Mouse (Mus musculus): ENCODE results near the gene Ibtk. TPM values are rescaled to one million over a fixed set of nuclear protein-coding genes. Genes with fewer than 3 reads are reported as not detected.
"Not testable (repeated sequence)": the region's sequence is repeated elsewhere in the genome, so short reads cannot be mapped to it uniquely, and the experiment has no call there.

The Ibtk gene
- 10 to 100 TPM; 35.6 to 37.6 TPM for total RNA-seq (2021)

DNA sequence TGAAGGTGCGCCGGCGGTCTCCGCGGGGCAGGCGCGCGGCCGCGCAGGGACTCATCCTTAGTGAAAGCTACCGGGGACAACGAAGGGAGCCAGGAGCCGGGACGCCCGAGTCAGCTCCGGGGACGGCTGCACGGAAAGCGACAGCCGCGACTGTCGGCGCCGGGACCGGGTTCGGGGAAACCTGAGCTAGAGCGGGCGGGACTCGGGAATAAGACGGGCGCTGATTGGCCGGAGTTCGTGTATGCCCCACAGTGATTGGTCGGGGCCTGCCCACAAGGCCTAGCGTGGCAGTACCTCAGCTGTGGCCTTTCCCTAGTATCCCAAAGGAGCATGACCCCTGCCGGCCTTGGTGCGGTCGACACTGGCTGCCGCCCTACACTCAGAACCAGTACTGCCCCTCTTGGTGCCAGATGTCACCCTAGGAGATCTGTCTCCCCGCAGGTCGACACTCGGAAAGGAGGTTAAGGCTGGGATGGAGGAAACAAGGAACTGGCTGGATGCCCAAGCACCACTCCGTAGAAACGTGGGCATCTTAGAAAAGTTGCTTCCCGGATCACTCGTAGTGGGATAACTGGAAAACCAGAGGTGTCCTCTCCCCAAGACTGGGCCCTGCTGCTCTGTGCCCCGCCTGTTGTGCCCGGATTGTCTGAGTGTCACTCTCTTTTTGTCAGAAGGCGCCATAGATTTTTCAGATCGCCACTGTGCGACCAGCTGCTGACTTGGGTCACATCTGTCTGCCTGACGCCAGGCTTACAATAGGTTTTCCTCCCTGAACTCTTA lies at the start of gene Ibtk:
Gene Ibtk (minus strand): TSS at position 193 of the 780 bp plus-strand sequence.
- intact Hi-C loops (cut with DNase I): no loop called here
- DNase-seq (ENCODE audit: low spot score): peak; percentile 97

GRCm38 (mm10) chr9:85791521-85791920 lies 42.4 kb upstream of the Ibtk start:
- DNase-seq (ENCODE audit: low spot score); intact Hi-C loops (cut with DNase I): not testable (repeated sequence)

GRCm38 (mm10) chr9:85780249-85780648 lies 31.1 kb upstream of the Ibtk start:
- no peak for DNase-seq (ENCODE audit: low spot score)
- intact Hi-C loops (cut with DNase I): no loop called here

DNA sequence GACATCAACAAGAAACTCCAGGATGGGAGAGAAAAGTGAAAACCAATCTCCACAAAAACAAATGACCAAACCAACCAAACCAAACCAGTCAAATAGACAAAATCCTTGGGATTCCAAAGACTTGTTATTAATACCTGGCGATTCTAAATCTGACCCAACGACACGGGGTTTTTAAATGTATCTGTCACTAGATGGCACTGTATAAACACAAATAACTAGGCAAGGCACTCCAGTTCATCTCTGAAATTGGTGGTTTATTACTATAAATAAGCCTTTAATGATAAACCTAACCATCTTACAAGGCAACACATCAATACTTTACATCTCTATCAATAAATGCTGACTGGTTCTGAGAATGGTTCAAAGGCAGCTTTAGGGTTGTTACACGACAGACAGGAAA lies 30.3 kb upstream of the Ibtk start:
- intact Hi-C loops (cut with DNase I): loop anchor here (1.0 to 10.0 kb wide), 2 partner anchors 670 to 785 kb away; no protein-coding TSS in a partner anchor

GRCm38 (mm10) chr9:85777544-85777943 lies 28.4 kb upstream of the Ibtk start:
- intact Hi-C loops (cut with DNase I): loop anchor here (10.0 kb wide), 1 partner anchor 787 kb away; no protein-coding TSS in a partner anchor
- DNase-seq (ENCODE audit: low spot score): no peak

More for the DNA sequence above, 30.3 kb upstream of the Ibtk start:
- DNase-seq (ENCODE audit: low spot score): no peak

GRCm38 (mm10) chr9:85772280-85772679 lies 23.1 kb upstream of the Ibtk start:
- no peak for DNase-seq (ENCODE audit: low spot score)
- intact Hi-C loops (cut with DNase I): loop anchor here (10.0 kb wide), 1 partner anchor 793 kb away; no protein-coding TSS in a partner anchor

DNA sequence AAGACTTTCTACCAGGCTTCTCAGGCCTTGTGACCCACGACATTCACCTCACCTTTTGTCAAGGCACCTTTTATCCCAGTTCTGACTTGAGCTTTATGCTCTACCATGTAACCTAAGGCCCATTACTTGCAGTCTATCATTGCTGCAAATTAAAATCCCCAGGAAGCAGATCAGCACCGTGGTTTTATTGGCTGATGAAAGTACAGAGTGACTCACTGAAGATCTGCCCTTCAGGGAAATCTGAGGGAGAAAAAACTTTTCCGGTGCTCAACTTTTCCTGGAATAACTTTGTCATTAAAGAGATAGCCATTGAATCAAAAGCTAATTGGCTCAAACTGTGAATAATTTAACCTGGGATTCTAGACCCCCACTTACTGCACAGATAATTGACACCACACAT lies 22.3 kb upstream of the Ibtk start:
- intact Hi-C loops (cut with DNase I): loop anchor here (10.0 kb wide), 1 partner anchor 793 kb away; no protein-coding TSS in a partner anchor
- no peak for DNase-seq (ENCODE audit: low spot score)

GRCm38 (mm10) chr9:85770369-85770768 lies 21.2 kb upstream of the Ibtk start:
- DNase-seq (ENCODE audit: low spot score): no peak
- intact Hi-C loops (cut with DNase I): loop anchor here (10.0 kb wide), 1 partner anchor 794 kb away; no protein-coding TSS in a partner anchor

GRCm38 (mm10) chr9:85769057-85769789 lies 20.1 kb upstream of the Ibtk start:
- DNase-seq (ENCODE audit: low spot score): no peak
- intact Hi-C loops (cut with DNase I): no loop called here

DNA sequence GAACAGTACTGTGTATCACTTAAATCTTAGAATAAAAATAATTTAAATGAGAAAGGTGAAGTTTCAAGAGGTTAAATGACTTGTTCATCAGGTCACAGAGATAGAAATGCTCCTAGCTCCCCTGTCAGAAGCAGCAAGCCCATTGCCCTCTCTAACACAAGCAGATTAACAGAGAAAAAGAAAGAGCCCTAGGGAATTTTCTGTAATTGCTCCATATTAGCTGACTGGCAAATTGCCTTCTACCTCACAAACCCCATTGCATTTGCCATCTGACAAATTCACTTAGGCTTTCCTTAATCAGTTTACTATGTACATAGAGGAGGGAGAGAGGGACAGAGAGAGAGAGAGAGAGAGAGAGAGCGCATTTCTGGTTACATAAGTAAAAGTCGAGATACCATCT lies 18.1 kb upstream of the Ibtk start:
- no peak for DNase-seq (ENCODE audit: low spot score)
- intact Hi-C loops (cut with DNase I): no loop called here

GRCm38 (mm10) chr9:85762476-85762875 lies 13.3 kb upstream of the Ibtk start:
- DNase-seq (ENCODE audit: low spot score): no peak

GRCm38 (mm10) chr9:85750797-85751196 lies 1.7 kb upstream of the Ibtk start:
- intact Hi-C loops (cut with DNase I): no loop called here

More at GRCm38 (mm10) chr9:85762476-85762875, 13.3 kb upstream of the Ibtk start:
- intact Hi-C loops (cut with DNase I): no loop called here

GRCm38 (mm10) chr9:85749922-85750509 lies 882 bp upstream of the Ibtk start:
- no peak for DNase-seq (ENCODE audit: low spot score)
- intact Hi-C loops (cut with DNase I): no loop called here

More at GRCm38 (mm10) chr9:85750797-85751196, 1.7 kb upstream of the Ibtk start:
- no peak for DNase-seq (ENCODE audit: low spot score)

DNA sequence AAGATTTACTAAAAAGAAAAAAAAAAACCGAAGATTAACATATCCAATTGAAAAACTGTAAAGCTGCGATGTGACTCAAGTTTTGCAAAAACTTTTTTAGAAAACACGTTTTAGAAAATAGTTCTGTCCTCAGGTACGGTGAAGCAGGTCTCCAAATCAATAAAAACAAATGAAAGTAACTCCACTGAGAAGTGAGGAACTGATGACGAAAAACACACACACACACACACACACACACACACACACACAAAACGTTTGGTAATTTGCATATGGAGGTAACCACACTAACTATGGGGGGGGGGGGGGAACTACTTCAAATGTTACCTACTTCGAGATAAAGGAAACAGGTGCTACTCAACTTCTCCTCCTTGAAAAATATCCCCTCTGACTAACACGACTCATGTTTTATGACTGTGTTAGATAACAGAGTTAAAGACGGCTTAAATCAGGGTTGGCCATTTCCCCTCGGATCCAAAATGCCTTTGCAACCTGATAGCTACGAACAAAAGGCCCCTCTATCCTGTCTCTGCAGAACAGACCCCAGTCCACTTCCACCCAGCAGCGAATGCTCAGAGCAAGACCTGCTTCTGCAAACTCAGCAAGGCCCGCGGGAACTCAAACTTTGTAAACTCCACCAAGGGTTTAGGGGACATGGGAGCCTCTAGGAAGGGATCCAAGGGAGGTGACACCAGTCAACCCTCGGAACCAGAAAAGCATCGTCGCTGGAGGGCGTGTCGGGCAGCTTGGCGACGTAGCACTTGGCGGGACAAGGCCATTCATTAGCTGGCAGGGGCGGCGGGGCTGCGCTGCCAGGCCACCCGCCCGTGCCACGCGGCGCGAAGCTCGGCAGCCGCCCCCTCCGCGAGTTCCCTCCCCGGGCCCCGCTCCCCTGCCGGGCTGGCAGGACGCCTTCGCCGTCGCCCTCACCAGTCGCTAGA lies 661 bp downstream of the Ibtk start:
- DNase-seq (ENCODE audit: low spot score): peak; percentile 68
- intact Hi-C loops (cut with DNase I): no loop called here

- DNase-seq (ENCODE audit: low spot score): no peak
- intact Hi-C loops (cut with DNase I): no loop called here
Measured at GRCm38 (mm10) chr9:85745566-85745965, 3.6 kb downstream of the Ibtk start.

- DNase-seq (ENCODE audit: low spot score): no peak
- intact Hi-C loops (cut with DNase I): no loop called here
Measured at GRCm38 (mm10) chr9:85743358-85743757, 5.8 kb downstream of the Ibtk start.

GRCm38 (mm10) chr9:85742107-85742506 lies 7.0 kb downstream of the Ibtk start:
- intact Hi-C loops (cut with DNase I): no loop called here
- no peak for DNase-seq (ENCODE audit: low spot score)

DNA sequence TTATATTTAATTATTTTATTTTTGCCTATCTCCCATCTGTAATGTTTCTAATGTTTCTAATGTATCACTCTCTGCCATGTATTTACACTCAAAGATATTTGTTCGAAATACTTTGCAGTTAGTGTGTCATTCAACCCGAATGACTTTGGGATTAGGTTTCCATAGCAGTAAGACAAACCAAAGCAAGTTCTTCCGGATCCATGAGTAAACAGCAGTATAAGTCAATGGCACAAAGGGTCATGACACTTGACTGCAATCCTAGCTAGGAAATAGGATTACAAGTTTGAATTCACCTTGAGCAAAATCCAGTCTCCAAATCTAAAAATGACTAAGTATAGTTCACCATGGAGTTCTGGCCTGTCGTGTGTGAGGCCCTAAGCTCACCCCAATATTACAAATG lies 9.9 kb downstream of the Ibtk start:
- intact Hi-C loops (cut with DNase I): no loop called here
- DNase-seq (ENCODE audit: low spot score): no peak

DNA sequence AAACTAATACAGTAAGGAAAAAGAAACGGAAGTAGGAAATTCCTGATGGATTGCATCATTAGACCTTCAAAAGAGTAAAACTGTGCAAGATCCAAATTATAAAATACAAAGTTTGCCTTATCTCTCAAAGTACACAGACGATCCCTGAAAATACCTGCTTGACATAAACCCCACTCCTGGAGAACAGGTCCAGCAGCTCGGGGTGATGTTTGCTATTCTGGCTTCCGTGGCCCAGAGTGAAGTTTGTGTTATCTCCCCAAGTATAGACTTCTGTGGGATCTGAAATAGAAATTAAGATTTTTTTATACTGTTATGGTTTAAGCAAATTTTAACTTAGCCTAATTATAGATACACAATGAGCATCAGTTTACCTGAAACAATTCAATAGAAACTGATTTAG lies 14.3 kb downstream of the Ibtk start:
- DNase-seq (ENCODE audit: low spot score): no peak
- intact Hi-C loops (cut with DNase I): no loop called here

Measured in heart, postnatal 25 days (tissue).